Mouse (Mus musculus) heart, adult 2 months (tissue): ENCODE results near the gene Jakmip3.

Experiments used
- CTCF ChIP-seq: fragments of 200-600 bp; IDR thresholded peaks from 2 replicates; pipeline ENCODE4 v1.8.1; 2022; ENCODE audit warnings: antibody characterized with exemption, mild to moderate bottlenecking, moderate library complexity
- EP300 ChIP-seq: fragments of 200-500 bp; IDR thresholded peaks from 2 replicates; pipeline ENCODE4 v1.6.1; 2011; ENCODE audit warnings: low read depth, low read length, control low read depth; ENCODE audit not compliant: insufficient read depth
- POLR2A ChIP-seq: fragments of 200-500 bp; IDR thresholded peaks from 2 replicates; pipeline ENCODE4 v1.6.1; 2011; ENCODE audit warnings: mild to moderate bottlenecking, low read depth, low read length, control low read depth; ENCODE audit not compliant: insufficient read depth

DNA sequence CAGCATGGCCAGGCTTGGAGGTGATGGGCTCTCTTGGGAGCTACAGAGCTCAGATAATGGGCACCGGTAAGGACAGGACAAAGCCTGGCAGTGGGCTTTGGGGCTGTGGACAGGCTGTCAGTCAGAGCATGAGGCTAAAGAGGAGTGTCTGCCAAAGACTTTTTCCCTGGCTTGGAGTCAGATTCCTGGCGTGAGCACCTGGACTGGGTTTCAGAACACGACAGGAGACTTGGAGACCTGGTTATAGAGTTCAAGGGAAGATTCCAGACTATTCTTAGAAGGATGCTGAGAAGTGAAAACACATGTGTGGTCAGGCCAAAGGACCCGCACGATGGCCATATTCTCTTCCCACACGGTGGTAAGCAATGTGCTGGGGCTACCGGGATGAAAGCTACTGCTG, 165.2 kb downstream of the Jakmip3 start:
- TF ChIP-seq CTCF (no peak), EP300 (no peak), POLR2A (no peak)
